Mouse (Mus musculus) lung, postnatal 0 days (tissue): ENCODE results near the gene Knstrn.

Source experiments
- CTCF ChIP-seq: IDR thresholded peaks from 2 replicates; pipeline ENCODE4 v1.5.1; 2016; ENCODE audit warnings: antibody characterized with exemption, mild to moderate bottlenecking
- EP300 ChIP-seq: IDR thresholded peaks from 2 replicates; pipeline ENCODE4 v1.6.1; 2016; ENCODE audit warnings: antibody characterized with exemption, mild to moderate bottlenecking, control low read depth

DNA sequence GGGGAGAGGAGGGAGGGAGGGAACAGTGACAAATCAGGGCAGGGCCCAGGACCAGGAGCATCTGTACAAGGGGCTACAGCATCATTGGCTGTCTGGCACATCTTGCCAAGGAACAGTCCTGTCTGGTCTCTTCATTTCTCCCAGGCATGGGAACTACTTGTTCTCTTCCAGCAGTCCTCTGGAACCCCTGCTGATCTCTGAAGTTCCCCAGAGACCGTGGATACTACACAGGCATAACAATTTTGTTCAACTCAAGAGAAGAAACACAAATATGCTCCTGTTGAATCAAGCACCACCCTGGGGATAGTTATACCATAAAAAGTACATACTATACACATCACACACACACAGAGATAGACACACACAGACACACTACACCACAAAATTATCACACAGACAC lies 32.7 kb upstream of the Knstrn start:
- no peak for TF ChIP-seq CTCF
- TF ChIP-seq EP300, result no peak
